Mouse (Mus musculus): ENCODE data around the gene Ufl1. TPM values are rescaled to one million over a fixed set of nuclear protein-coding genes. Genes with fewer than 3 reads are reported as not detected.

The Ufl1 gene
- total and polyA plus RNA-seq, 2 experiments from 2014 or later: 11.7 to 51.1 TPM

DNA sequence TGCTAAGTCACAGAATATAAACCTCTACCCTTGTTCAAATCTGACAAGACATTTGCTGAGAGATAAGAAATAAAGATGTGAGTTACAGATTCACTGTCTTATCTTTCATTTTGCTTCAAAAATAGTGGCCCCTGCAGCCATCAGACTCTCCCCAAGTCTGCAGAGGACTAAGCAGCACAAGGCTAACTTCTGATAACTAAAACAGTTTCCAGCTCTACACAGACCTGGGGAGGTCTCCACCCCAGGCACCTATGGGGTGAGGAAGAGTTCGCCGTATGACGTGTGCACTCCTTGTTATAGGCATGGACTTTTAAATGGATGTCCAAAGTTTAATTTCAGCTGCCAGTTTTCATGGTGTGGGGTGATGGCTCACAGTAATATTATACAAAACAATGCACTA is 49.1 kb downstream of the Ufl1 start:
- H3K4me1 ChIP-seq (ENCODE audit: insufficient read depth, low read length): no peaks in the 10 kb centered on the region
- no peak overlapping the region for H3K4me2 ChIP-seq (ENCODE audit: low read depth, low read length)
- 90% methylated on average over 3 of the region's 3 CpGs for WGBS
- DNase-seq (ENCODE audit: low spot score) (no peak), ATAC-seq (no peak)
- no peaks in the 10 kb centered on the region for H3K27me3 ChIP-seq (ENCODE audit: insufficient read depth, low read length)
- no peaks in the 10 kb centered on the region for H3K36me3 ChIP-seq (ENCODE audit: insufficient read depth, low read length)
- no peak for TF ChIP-seq CTCF (IDR thresholded peaks at IDR 0.05; ENCODE audit: low read depth)
- H3K9me3 ChIP-seq (ENCODE audit: low read length): no peaks in the 10 kb centered on the region
- H3K4me3 ChIP-seq (ENCODE audit: low read length): no peak overlapping the region
- H3K9ac ChIP-seq (replicated peaks; ENCODE audit: low read length): no peak overlapping the region
- H3K27ac ChIP-seq: no peak overlapping the region

DNA sequence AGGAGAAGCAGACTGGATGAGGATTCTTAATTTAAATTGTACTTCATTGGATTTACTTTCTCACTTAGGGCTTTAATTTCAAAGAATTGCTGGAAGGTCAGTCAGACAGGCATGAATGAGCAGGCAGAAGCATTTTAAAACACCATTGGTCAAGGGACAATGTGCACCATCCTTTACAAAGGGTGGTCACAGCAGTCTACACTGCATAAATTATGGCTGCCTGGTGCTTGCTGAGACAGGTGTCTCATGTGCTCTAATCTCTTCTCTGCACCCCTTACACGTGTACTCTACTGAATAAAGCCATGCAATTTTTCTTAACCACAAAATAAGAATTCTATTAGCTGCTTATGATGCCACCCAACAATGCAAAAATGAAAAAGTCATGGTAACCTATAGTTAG is 54.1 kb downstream of the Ufl1 start:
- WGBS: 2% methylated on average over 1 of the region's 1 CpGs
- H3K4me3 ChIP-seq (ENCODE audit: low read length): no peak overlapping the region

DNA sequence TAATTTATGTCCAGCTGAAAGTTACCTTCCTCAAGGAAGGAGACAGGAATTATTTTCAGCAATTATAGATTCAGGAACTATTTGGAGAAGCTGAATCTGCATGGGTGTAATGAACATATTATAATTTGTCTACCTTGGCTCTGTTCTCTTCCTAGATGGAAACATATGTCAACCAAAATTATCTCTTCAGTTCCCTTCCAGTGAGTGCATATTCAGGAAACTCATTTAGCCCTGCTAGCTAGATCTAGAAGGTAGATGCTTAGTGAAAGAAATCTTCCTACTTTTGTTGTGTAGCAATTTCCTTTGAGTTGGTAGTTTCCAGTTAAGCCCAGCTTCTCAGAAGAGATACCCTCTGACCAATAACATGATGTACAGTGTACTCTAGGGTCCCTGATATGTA is 59.7 kb downstream of the Ufl1 start:
- Histone ChIP-seq H3K9me3 (ENCODE audit: low read length) (no peaks in the 10 kb centered on the region), H3K27me3 (ENCODE audit: insufficient read depth, low read length) (no peaks in the 10 kb centered on the region), H3K9ac (replicated peaks; ENCODE audit: low read length) (no peak overlapping the region), H3K4me1 (ENCODE audit: insufficient read depth, low read length) (no peaks in the 10 kb centered on the region), H3K27ac (no peak overlapping the region), H3K4me3 (ENCODE audit: low read length) (no peak overlapping the region), H3K36me3 (ENCODE audit: insufficient read depth, low read length) (no peaks in the 10 kb centered on the region), H3K4me2 (ENCODE audit: low read depth, low read length) (no peak overlapping the region)
- TF ChIP-seq CTCF (IDR thresholded peaks at IDR 0.05; ENCODE audit: low read depth): no peak
- ATAC-seq (no peak), DNase-seq (ENCODE audit: low spot score) (no peak)

More for the DNA sequence above, 54.1 kb downstream of the Ufl1 start:
- Histone ChIP-seq H3K4me1 (ENCODE audit: insufficient read depth, low read length) (no peaks in the 10 kb centered on the region), H3K27me3 (ENCODE audit: insufficient read depth, low read length) (no peaks in the 10 kb centered on the region), H3K4me2 (ENCODE audit: low read depth, low read length) (no peak overlapping the region), H3K36me3 (ENCODE audit: insufficient read depth, low read length) (no peaks in the 10 kb centered on the region), H3K9me3 (ENCODE audit: low read length) (no peaks in the 10 kb centered on the region), H3K9ac (replicated peaks; ENCODE audit: low read length) (no peak overlapping the region), H3K27ac (no peak overlapping the region)
- TF ChIP-seq CTCF (IDR thresholded peaks at IDR 0.05; ENCODE audit: low read depth): no peak
- ATAC-seq: no peak
- no peak for DNase-seq (ENCODE audit: low spot score)

- no peak for DNase-seq (ENCODE audit: low spot score)
- no peak for TF ChIP-seq CTCF (IDR thresholded peaks at IDR 0.05; ENCODE audit: low read depth)
Observed at GRCm38 (mm10) chr4:25213451-25213850, 68.2 kb downstream of the Ufl1 start.

GRCm38 (mm10) chr4:25206166-25206565 is 75.5 kb downstream of the Ufl1 start:
- no peaks in the 10 kb centered on the region for H3K27me3 ChIP-seq (ENCODE audit: insufficient read depth, low read length)
- H3K4me2 ChIP-seq (ENCODE audit: low read depth, low read length): no peak overlapping the region
- no peaks in the 10 kb centered on the region for H3K36me3 ChIP-seq (ENCODE audit: insufficient read depth, low read length)
- no peaks in the 10 kb centered on the region for H3K9me3 ChIP-seq (ENCODE audit: low read length)
- no peak overlapping the region for H3K4me3 ChIP-seq (ENCODE audit: low read length)
- no peak for DNase-seq (ENCODE audit: low spot score)
- H3K9ac ChIP-seq (replicated peaks; ENCODE audit: low read length): no peak overlapping the region
- WGBS: 63% methylated on average over 4 of the region's 4 CpGs
- TF ChIP-seq CTCF (IDR thresholded peaks at IDR 0.05; ENCODE audit: low read depth): no peak
- no peak for ATAC-seq
- H3K4me1 ChIP-seq (ENCODE audit: insufficient read depth, low read length): no peaks in the 10 kb centered on the region
- H3K27ac ChIP-seq: no peak overlapping the region

More at GRCm38 (mm10) chr4:25213451-25213850, 68.2 kb downstream of the Ufl1 start:
- Histone ChIP-seq H3K27me3 (ENCODE audit: insufficient read depth, low read length) (no peaks in the 10 kb centered on the region), H3K9ac (replicated peaks; ENCODE audit: low read length) (no peak overlapping the region), H3K4me1 (ENCODE audit: insufficient read depth, low read length) (no peaks in the 10 kb centered on the region), H3K9me3 (ENCODE audit: low read length) (no peaks in the 10 kb centered on the region), H3K27ac (no peak overlapping the region), H3K36me3 (ENCODE audit: insufficient read depth, low read length) (no peaks in the 10 kb centered on the region), H3K4me3 (ENCODE audit: low read length) (no peak overlapping the region), H3K4me2 (ENCODE audit: low read depth, low read length) (no peak overlapping the region)
- no peak for ATAC-seq
- 46% methylated on average over 5 of the region's 5 CpGs for WGBS

Other genes starting within 250 kb of the Ufl1 start
- gene Fhl5, start 38.9 kb downstream of the Ufl1 start, total RNA-seq (2014; rRNA removed): 0.16 TPM in 1 of 2 replicates, not detected in the other
- gene Fhl5, start 38.9 kb downstream of the Ufl1 start, polyA plus RNA-seq (2015; fragmentation: Nextera tagmentation; extraction: Ambion mirVana): 0.18 and 0.40 TPM in 2 replicates

All from hindbrain, postnatal 0 days (tissue).